Mouse (Mus musculus) c-Kit-positive CD71-positive TER-119-negative erythroid progenitor cells, embryonic 14.5 days (primary cell): ENCODE results near the gene Akap8.

Source experiments
- DNase-seq: peaks from one replicate; pipeline ENCODE4 v3.0.0-alpha.2; 2013; ENCODE audit warnings: low read depth

Gene Akap8

GRCm38 (mm10) chr17:32320597-32321389 is at the start of gene Akap8:
TSS of gene Akap8 (minus strand) at chr17:32321238.
- DNase-seq = peak; percentile 96

- DNase-seq = no peak
These were observed 48.0 kb upstream of the Akap8 start for GRCm38 (mm10) chr17:32368991-32369578.

GRCm38 (mm10) chr17:32367706-32368105 is 46.7 kb upstream of the Akap8 start:
- no peak for DNase-seq

GRCm38 (mm10) chr17:32365296-32365695 is 44.3 kb upstream of the Akap8 start:
- no peak for DNase-seq

- DNase-seq = no peak
These were observed 43.8 kb upstream of the Akap8 start for GRCm38 (mm10) chr17:32364850-32365249.

- peak; percentile 78 for DNase-seq
These were observed 43.3 kb upstream of the Akap8 start for GRCm38 (mm10) chr17:32364331-32364730.

GRCm38 (mm10) chr17:32363821-32364301 is 42.8 kb upstream of the Akap8 start:
- DNase-seq = no peak

- DNase-seq = no peak
These were observed 41.6 kb upstream of the Akap8 start for GRCm38 (mm10) chr17:32362686-32363085.

GRCm38 (mm10) chr17:32359928-32360327 is 38.9 kb upstream of the Akap8 start:
- DNase-seq = no peak

GRCm38 (mm10) chr17:32358943-32359340 is 37.9 kb upstream of the Akap8 start:
- no peak for DNase-seq

- DNase-seq = no peak
These were observed 37.3 kb upstream of the Akap8 start for GRCm38 (mm10) chr17:32358192-32358942.

GRCm38 (mm10) chr17:32356766-32357760 is 36.0 kb upstream of the Akap8 start:
- no peak for DNase-seq

- no peak for DNase-seq
These were observed 35.2 kb upstream of the Akap8 start for GRCm38 (mm10) chr17:32356281-32356680.

GRCm38 (mm10) chr17:32355031-32355430 is 34.0 kb upstream of the Akap8 start:
- no peak for DNase-seq

- no peak for DNase-seq
These were observed 33.2 kb upstream of the Akap8 start for GRCm38 (mm10) chr17:32354211-32354610.

- no peak for DNase-seq
These were observed 32.7 kb upstream of the Akap8 start for GRCm38 (mm10) chr17:32353696-32354095.

GRCm38 (mm10) chr17:32351726-32352125 is 30.7 kb upstream of the Akap8 start:
- DNase-seq = no peak

GRCm38 (mm10) chr17:32351269-32351668 is 30.2 kb upstream of the Akap8 start:
- no peak for DNase-seq

GRCm38 (mm10) chr17:32350382-32350983 is 29.4 kb upstream of the Akap8 start, which contains the start of gene Akap8l:
TSS of gene Akap8l (minus strand) at chr17:32350607.
- DNase-seq = peak; percentile 99

- no peak for DNase-seq
These were observed 28.9 kb upstream of the Akap8 start for GRCm38 (mm10) chr17:32349851-32350381.
